Mouse (Mus musculus) gastrocnemius, adult 2 months (tissue): ENCODE results near the gene Slc18a2. TPM values are rescaled to one million over a fixed set of nuclear protein-coding genes. Genes with fewer than 3 reads are reported as not detected.

Experiments
- DNase-seq: peaks from one replicate; pipeline ENCODE4 v3.0.0; 2022
- H3K27ac ChIP-seq: fragments of 200-600 bp; 2 replicates; pipeline ENCODE4 v1.8.1; 2022; ENCODE audit warnings: mild to moderate bottlenecking
- H3K4me3 ChIP-seq: fragments of 200-600 bp; 2 replicates; pipeline ENCODE4 v1.8.1; 2022; ENCODE audit warnings: mild to moderate bottlenecking, moderate library complexity
- CTCF ChIP-seq: fragments of 200-600 bp; IDR thresholded peaks from 2 replicates; pipeline ENCODE4 v1.8.1; 2022; ENCODE audit warnings: antibody characterized with exemption, mild to moderate bottlenecking, moderate library complexity
- intact Hi-C: fragments of 180-260 bp; cut with DNase I; formaldehyde crosslinking; loops from one replicate; pipeline ENCODE4 v1.15.1; 2025
- total RNA-seq, 2 experiments: library from RNA; stranded (reverse); gene quantifications; 2 replicates each; pipeline ENCODE4 v1.2.3; 2021

The Slc18a2 gene
- total RNA-seq, 2 experiments from 2014 or later: 0.08 to 0.10 TPM

DNA sequence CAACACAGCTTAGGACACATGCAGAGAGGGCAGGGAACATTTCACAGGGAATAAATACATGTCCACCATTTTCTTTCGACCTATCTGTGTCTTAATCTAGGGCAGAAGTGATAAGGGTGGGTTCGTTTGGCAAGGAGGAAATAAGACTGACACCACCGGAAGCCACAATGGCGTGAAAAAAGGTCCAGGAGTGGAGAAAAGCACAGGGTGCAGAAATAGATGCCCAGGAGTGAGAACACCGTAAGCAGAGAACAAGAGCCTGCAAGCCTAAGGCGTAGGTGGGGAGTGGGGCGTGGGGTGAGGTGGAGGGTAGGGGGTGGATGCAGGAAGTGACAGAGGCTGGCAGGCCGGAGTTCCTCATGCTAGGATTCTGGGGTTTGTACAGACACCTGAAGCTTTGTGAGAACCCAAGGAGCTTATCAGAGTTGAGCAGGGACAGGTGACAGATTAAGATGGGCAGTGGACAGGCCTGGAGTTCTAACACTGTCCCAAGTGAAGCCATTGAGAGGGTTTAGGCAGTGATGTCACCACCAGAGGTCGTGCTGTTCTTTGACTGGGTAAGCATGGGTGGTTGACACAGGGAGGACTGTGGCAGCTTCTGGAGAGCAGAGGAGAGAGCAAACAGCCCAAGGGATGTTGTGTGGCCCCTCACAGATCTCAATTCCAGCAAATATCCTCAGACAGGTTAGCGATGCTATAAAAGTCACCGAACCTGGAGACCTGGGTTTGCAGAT lies 12.0 kb upstream of the Slc18a2 start:
- intact Hi-C loops: no loop called here
- TF ChIP-seq CTCF: no peak
- no peak overlapping the region for H3K4me3 ChIP-seq
- DNase-seq: no peak
- H3K27ac ChIP-seq: no peak overlapping the region

DNA sequence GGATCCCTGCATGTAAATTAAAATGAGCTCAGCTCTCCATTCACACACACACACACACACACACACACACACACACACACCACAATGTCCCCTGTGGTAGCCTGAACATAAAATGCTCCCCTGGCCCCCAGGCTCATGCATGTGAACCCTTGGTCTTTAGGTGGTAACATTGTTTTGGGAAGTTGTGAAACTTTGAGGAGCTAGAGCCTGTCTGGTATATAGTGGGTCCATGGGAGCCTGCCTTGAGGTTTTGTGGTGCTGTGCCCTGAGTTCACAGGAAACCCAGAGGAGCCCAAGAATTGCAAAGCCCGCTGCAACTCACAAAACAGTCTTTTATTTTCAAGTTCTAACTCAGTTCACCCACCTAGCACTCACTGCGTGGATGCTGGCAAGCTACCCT lies 8.0 kb upstream of the Slc18a2 start:
- Histone ChIP-seq H3K4me3 (no peak overlapping the region), H3K27ac (no peak overlapping the region)
- no peak for DNase-seq
- no peak for TF ChIP-seq CTCF
- intact Hi-C loops: no loop called here

DNA sequence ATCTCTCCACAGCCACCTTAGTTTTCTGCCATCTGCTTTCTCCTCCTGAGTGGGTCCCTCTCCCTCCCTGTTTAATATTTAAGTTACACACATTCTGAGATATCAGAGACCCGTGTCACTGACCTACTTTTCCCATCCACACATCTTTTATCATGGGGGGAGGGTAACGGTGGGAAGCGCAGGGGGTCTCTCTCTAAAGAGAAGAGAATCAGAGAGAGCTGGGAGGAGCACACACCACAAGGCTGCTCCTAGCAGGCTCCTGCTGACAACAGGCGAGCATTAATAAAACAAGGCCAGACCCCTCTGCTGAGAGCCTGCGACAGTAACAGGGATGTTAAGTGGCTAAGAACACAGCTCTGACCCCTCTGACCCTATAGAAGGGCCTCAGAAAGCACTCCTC lies 1.1 kb upstream of the Slc18a2 start:
- Histone ChIP-seq H3K4me3 (no peak overlapping the region), H3K27ac (no peak overlapping the region)
- no peak for TF ChIP-seq CTCF
- intact Hi-C loops: no loop called here
- DNase-seq: no peak

DNA sequence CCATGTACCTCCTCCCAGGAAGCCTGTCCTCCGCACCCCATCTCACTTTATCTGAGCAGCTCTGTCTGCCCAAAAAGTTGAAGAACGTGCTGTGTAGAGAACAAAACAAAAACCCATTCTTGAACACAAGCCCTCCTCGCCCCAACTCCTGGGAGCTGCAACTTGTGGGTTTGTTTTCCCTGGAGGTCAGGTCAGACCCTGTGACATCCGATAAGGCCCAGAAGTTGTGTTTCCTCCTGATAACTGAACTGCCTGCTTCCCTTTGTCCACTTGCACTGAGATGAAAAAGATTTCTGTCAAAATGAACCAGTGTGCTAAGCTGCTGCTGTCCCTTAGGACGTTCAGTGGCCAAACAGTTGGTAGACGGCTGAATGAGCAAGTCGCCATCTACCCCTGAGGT lies 908 bp downstream of the Slc18a2 start:
- H3K27ac ChIP-seq: no peak overlapping the region
- intact Hi-C loops: no loop called here
- TF ChIP-seq CTCF: no peak
- no peak for DNase-seq
- H3K4me3 ChIP-seq: no peak overlapping the region

DNA sequence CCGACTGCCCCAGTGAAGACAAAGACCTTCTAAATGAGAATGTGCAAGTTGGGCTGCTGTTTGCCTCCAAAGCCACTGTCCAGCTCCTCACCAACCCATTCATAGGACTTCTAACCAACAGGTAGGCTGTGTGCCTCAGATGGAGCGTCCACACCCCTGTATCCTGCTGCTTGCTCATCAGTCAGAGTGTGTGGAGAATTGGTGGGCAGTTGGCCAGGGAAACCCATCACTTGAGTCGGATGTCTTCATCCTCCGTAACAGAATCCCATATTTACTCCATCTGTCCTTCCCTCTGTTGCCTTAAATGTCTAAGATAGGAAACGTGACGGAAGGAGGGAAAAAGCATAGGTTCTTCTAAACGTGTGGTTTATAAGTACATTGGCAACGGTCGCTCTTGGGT lies 2.5 kb downstream of the Slc18a2 start:
- no peak overlapping the region for H3K27ac ChIP-seq
- TF ChIP-seq CTCF: no peak
- no peak overlapping the region for H3K4me3 ChIP-seq
- intact Hi-C loops: no loop called here
- DNase-seq: no peak

DNA sequence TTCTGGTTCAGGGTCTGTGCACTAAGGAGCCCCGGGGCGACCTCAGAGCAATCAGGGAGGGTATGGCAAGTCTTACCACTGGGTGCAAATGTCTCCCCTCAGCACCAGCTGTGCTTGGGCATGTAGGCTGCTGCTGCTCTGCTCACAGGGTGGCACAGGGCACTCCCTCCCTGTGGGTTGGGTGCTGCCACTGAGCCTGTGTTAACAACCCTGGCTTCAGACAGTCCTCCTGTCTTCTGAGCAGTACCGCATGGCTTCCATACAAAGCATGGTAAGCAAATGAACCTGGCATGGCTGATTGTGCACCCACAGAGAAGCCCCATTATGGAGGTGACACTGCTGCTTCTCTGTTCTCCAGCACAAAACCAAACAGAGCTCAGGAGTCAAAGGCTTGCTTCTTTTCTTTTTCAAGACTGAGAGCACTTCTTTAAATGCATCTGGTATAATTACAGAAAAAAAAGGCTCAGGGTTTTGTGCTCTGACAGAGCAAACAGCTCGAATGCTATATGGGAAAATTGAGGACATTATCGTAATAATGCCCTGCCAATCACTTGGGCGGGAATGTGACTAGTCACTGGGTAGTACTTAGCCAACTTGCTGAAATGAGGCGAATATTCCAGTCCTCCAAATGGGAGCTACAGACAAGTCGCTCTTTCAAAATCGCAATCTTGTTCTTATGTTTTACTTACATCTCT lies 4.3 kb downstream of the Slc18a2 start:
- intact Hi-C loops: no loop called here
- Histone ChIP-seq H3K27ac (no peak overlapping the region), H3K4me3 (no peak overlapping the region)
- TF ChIP-seq CTCF: no peak
- DNase-seq: no peak

DNA sequence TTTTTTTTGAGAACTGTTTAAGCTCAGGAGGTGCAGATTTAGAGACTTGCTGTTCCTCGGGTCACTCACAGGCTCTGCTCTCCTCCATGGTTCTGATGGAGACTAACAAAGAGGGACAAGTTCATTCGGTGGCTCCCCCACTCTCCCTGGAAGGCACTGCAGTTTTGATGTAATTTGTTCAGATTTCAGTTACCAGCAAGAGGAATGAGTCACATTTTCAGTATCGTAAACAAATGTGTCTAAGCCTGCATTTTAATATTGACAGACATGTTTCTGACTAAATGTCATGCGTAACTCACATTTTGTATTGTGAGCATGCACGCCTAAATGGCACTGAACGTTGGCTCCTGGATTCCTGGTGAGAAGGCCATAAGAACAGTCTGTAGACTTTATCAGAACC lies 5.2 kb downstream of the Slc18a2 start:
- intact Hi-C loops: no loop called here
- TF ChIP-seq CTCF: no peak
- H3K27ac ChIP-seq: no peak overlapping the region
- no peak for DNase-seq
- no peak overlapping the region for H3K4me3 ChIP-seq

DNA sequence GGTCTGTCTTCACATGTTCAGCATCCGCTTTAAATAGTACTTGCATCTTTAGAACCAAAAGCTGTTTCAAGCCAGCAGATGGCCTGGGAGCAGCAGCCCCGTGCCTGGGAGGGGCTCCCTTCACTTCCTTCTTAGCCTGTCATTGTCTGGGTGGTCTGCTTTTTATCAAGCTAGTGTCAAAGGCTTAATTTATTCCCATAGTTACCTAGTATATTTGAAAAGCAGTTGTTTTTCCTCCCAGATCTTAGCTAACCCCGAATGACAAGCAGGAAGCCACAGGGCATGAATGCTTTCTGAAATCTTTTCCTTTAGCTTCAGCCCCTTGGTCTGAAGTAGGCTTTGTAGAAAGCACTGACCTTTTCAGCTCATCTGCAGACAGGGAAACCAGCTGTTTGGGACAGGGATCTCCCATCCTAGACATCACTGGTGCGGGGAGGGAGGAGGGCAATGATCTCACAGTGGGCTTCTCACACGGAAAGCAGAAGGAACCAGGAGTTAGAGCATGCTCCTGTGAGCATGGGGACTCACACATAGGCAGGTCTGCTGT lies 6.8 kb downstream of the Slc18a2 start:
- no peak for TF ChIP-seq CTCF
- intact Hi-C loops: no loop called here
- H3K4me3 ChIP-seq: no peak overlapping the region
- DNase-seq: no peak
- H3K27ac ChIP-seq: no peak overlapping the region

DNA sequence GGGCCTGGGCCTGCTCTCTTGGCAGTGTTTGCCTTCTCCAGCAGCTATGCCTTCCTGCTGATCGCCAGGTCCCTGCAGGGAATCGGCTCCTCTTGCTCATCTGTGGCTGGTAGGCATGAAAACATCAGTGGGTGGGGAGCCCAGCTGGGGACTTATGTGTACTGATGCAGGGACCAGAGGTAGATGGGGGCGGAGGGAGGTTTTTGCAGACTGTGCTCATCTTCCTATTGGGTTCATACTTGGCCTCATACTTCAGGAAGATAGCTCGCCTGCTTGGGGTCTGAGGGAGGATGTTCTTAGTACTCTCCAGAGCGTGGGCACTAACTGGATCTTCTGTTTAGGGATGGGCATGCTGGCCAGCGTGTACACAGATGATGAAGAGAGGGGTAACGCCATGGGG lies 12.5 kb downstream of the Slc18a2 start:
- intact Hi-C loops: no loop called here
- Histone ChIP-seq H3K4me3 (no peak overlapping the region), H3K27ac (no peak overlapping the region)
- DNase-seq: no peak
- no peak for TF ChIP-seq CTCF

DNA sequence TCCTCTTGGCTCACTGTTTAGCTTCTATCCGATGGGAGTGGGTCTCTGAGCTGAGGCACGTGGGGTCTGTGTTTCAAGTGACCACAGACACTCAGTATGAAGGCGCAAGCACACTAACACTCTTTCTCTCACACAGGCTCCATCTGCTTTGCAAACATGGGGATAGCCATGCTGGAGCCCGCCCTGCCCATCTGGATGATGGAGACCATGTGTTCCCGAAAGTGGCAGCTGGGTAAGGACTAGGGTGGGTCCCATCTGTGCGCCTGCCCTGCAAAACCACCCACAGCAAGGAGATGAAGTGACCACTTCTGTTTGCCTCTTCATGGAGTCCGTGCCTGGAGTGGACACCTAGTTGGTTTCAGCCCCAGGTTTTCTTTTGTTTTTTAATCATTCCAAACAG lies 15.7 kb downstream of the Slc18a2 start:
- no peak overlapping the region for H3K27ac ChIP-seq
- intact Hi-C loops: no loop called here
- no peak overlapping the region for H3K4me3 ChIP-seq
- no peak for DNase-seq
- TF ChIP-seq CTCF: no peak

DNA sequence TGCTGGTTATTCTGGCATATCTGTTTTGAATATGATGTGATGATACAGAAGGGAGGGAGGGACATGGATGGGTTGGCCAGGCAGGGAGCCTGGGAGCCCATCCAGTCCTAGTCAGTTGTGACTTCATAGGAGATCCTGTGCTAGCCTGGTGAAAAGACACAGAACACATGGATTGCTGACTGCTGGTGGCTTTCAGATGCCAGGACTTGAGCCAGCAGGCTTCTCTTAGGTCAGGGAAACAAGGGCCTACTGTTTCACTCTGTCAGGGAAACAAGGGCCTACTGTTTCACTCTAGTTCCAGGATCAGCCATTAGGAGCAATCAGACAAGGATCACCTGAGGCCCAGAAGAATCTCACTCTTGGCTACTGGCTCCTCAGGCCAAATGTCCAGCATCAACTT lies 20.1 kb downstream of the Slc18a2 start:
- Histone ChIP-seq H3K4me3 (no peak overlapping the region), H3K27ac (no peak overlapping the region)
- intact Hi-C loops: no loop called here
- no peak for TF ChIP-seq CTCF
- no peak for DNase-seq

DNA sequence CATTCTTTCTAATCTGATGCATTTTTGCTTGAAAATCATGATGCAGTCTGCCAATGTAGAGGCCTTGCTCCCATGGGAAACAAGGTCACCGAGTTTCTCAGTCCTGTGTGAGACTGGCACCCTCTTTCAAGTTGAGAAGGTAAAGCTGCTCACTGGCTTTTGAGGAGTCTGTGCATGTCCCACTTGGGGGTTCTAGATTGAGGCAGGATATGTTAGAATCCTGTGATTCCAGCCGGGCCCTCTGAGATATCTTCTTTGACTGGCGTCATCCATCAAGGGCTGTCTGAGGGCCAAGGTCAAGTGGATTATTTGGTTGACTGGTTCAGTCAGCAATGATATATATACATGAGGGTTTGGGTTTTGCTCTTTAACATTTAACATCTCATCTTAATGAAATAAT lies 21.3 kb downstream of the Slc18a2 start:
- intact Hi-C loops: no loop called here
- no peak for TF ChIP-seq CTCF
- Histone ChIP-seq H3K4me3 (no peak overlapping the region), H3K27ac (no peak overlapping the region)
- DNase-seq: no peak

DNA sequence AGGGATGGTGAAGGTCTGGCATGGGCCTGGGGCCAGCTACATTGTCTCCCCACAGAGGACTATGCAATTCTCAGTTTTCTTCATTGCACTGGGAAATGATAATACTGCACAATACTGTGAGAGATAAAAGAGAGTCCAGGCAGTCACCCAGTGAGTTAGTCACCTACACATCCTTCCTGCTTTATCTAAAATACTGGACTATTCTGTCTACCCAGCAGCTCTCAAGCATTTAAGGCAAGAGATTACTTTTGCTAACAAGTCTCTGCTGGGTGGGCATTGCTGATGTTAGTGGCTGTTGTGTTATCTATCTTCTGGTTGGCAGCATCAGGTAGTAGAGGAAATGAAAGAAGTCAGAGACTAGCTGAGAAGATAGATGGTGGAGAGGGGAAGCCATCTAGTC lies 28.3 kb downstream of the Slc18a2 start:
- TF ChIP-seq CTCF: no peak
- Histone ChIP-seq H3K4me3 (no peak overlapping the region), H3K27ac (no peak overlapping the region)
- DNase-seq: no peak
- intact Hi-C loops: no loop called here

DNA sequence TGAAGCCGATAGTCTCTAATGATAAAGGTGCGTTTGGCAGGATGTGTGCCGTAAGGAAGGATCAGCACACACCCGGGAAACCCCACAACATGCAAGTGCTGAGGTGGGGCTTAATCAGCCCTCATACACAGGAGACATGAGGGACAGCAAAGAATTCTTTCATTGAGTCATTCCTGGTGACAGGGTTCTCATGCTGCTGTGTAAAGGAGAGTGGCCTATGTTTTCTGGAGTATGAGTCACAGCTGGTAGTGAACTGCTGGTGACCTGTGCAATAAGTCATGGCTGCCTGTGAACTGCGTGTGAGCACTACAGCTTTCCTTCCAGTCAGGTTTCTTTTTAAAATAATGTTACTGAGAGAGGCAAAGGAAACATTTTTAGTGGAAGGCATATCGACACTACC lies 29.1 kb downstream of the Slc18a2 start:
- H3K4me3 ChIP-seq: no peak overlapping the region
- DNase-seq: no peak
- intact Hi-C loops: no loop called here
- no peak for TF ChIP-seq CTCF
- no peak overlapping the region for H3K27ac ChIP-seq
